Mouse (Mus musculus) liver, embryonic 14.5 days (tissue): ENCODE data around the gene Gm9837. TPM values are rescaled to one million over a fixed set of nuclear protein-coding genes. Genes with fewer than 3 reads are reported as not detected.
A peak's percentile ranks its signal among the peaks of the same experiment; 100 is the strongest.

Experiments
- ATAC-seq: fragments of 200-750 bp; cut with Nextera tagmentation; 2 replicates; pipeline ENCODE4 v1.8.0; 2017; ENCODE audit warnings: moderate number of reproducible peaks, mild to moderate bottlenecking, moderate library complexity; ENCODE audit not compliant: insufficient read depth
- DNase-seq, 3 experiments: peaks; one replicate each; pipeline ENCODE4 v3.0.0-alpha.2; 2012 to 2013; ENCODE audit warnings: low read depth in 3 of 3, low spot score in 3 of 3
- H3K27ac ChIP-seq: fragments of 300-500 bp; sonication (generic); 2 replicates; pipeline ENCODE4 v1.5.1; 2014; ENCODE audit warnings: moderate library complexity, mild to moderate bottlenecking, control low read depth, inconsistent platforms
- H3K27me3 ChIP-seq: fragments of 300-500 bp; sonication (generic); 2 replicates; pipeline ENCODE4 v1.6.1; 2014; ENCODE audit warnings: mild to moderate bottlenecking, low read length, moderate library complexity; ENCODE audit not compliant: control insufficient read depth, insufficient read depth
- H3K36me3 ChIP-seq: fragments of 300-500 bp; sonication (generic); replicated peaks from 2 replicates; pipeline ENCODE4 v1.6.1; 2014; ENCODE audit warnings: low read depth; ENCODE audit not compliant: control insufficient read depth, insufficient read depth
- H3K4me1 ChIP-seq, 2 experiments: fragments of 200-500 bp in 1 of 2; fragments of 300-500 bp in 1 of 2; sonication (generic) in 1 of 2; replicated peaks; 2 replicates each; pipeline ENCODE4 v1.6.1; 2012 to 2014; ENCODE audit warnings: antibody characterized with exemption in 1 of 2, inconsistent platforms in 1 of 2, low read length in 1 of 2; ENCODE audit not compliant: control insufficient read depth in 2 of 2, insufficient read depth in 2 of 2
- H3K4me2 ChIP-seq: fragments of 300-500 bp; sonication (generic); 2 replicates; pipeline ENCODE4 v1.6.1; 2014; ENCODE audit warnings: low read depth, mild to moderate bottlenecking, control low read depth, moderate library complexity
- H3K4me3 ChIP-seq, 2 experiments: fragments of 200-500 bp in 1 of 2; fragments of 300-500 bp in 1 of 2; sonication (generic) in 1 of 2; 2 replicates each; pipeline ENCODE4 v1.5.1; 2012 to 2014; ENCODE audit warnings: low read depth in 2 of 2, low read length in 2 of 2, mild to moderate bottlenecking in 2 of 2, control low read depth in 1 of 2, inconsistent platforms in 1 of 2, moderate library complexity in 1 of 2; ENCODE audit not compliant: insufficient read depth in 1 of 2
- H3K9ac ChIP-seq: fragments of 300-500 bp; sonication (generic); replicated peaks from 2 replicates; pipeline ENCODE4 v1.6.1; 2014; ENCODE audit warnings: mild to moderate bottlenecking, control low read depth, moderate library complexity
- H3K9me3 ChIP-seq: fragments of 300-500 bp; sonication (generic); 2 replicates; pipeline ENCODE4 v1.6.1; 2016; ENCODE audit warnings: low read length, mixed read lengths; ENCODE audit not compliant: control insufficient read depth
- CTCF ChIP-seq: IDR thresholded peaks from 2 replicates; pipeline ENCODE4 v1.5.1; 2016; ENCODE audit warnings: antibody characterized with exemption, low read depth, control low read depth
- EP300 ChIP-seq: IDR thresholded peaks from 2 replicates; pipeline ENCODE4 v1.6.1; 2016; ENCODE audit warnings: antibody characterized with exemption, low read depth
- whole genome bisulfite sequencing: fragments of 180-500 bp; shearing (Covaris S2); extraction: QIAGEN DNeasy Blood & Tissue Kit; methylation state at CpG from one replicate; pipeline ENCODE4 v1.1.7; 2014; ENCODE audit not compliant: insufficient replicate concordance; 5-methylcytosine and 5-hydroxymethylcytosine counted together
- polyA plus RNA-seq, 2 experiments: library from polyadenylated mRNA; depleted of rRNA in 1 of 2; stranded (reverse) in 1 of 2; unstranded in 1 of 2; fragments of >200 nt; fragmentation: Nextera tagmentation in 1 of 2; extraction: Ambion mirVana in 1 of 2; gene quantifications; 2 replicates each; pipeline versions ENCODE4 v1.2.1 to v1.2.3; 2012 to 2014

The Gm9837 gene
- polyA plus RNA-seq, 2 experiments, result not detected

DNA sequence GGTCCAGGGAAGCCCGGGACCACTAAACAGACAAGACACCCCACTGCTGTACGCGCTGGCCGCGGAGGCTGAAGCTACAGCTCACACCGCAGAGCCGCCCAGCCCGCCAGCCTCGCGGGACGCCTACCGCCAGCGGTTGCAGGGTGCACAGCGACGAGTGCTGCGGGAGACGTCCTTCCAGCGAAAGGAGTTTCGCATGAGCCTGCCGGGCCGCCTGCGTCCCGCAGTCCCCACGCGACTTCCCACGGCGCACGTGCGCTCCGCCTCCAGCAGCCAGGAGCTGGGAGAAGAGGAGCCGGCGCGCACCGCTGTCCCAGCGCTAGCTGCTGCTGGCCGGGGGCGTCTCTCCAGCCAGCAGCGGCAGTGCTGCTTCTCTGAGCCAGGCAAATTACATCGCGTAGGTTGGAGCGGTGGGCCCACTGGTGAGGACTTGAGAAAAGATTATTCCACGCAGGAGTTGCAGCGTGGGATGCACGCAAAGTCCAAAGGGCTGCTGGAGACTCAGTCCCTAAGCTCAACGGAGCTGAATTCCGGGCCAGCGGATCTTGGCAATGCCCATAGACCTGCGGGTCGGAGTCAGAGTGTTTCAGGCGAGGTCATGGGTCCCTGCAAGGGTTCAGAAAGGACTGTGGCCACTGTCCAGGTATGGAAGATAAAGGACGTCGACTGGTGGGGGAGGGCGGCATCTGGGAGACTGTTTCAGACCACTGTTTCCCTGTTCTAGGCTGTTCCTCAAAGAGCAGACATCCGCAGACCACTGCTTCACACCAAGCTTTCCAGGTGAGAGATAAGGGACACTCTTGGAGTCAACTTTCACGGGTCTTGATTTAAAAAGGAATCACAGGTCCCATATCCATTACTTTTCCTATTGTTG is 6.5 kb downstream of the Gm9837 start:
- no peak overlapping the region for H3K27ac ChIP-seq
- DNase-seq, result no peak
- no peak overlapping the region for H3K9ac ChIP-seq

DNA sequence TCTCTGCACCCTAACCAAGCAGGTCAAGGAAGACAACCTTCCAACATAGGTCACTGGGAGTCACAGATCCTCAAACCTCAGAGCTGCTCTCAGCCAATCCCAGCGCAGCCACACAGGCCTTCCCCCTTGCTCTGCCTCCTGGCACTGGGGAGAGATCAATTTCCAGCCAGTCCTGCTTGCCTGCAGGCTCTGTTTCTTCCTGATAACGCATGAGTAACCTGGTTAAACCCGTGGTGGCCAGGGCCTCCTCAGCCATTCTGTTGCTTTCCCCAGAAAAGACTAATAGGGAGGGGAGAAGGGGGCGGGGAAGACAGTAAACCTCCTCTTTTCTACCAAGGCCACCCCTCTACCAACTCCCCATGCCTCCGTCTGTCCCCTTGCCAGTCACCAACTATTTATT is 8.6 kb downstream of the Gm9837 start:
- DNase-seq, result no peak
- Histone ChIP-seq H3K27me3 (peaks cover 57% of the 10 kb centered on the region), H3K4me1 (peaks cover 0 to 5% of the 10 kb centered on the region in 2 experiments; a peak in 2 of 4 replicates), H3K4me3 (no peak overlapping the region), H3K4me2 (no peak overlapping the region), H3K9ac (no peak overlapping the region), H3K9me3 (no peaks in the 10 kb centered on the region), H3K27ac (no peak overlapping the region), H3K36me3 (no peaks in the 10 kb centered on the region)
- 8% methylated on average over 5 of the region's 5 CpGs for WGBS
- TF ChIP-seq CTCF, result no peak
- peak; percentile 45; the same call in 1 of the 2 replicates for ATAC-seq

More for the DNA sequence above, 6.5 kb downstream of the Gm9837 start:
- H3K4me1 ChIP-seq, result peaks cover 0 to 5% of the 10 kb centered on the region in 2 experiments; a peak in 2 of 4 replicates
- TF ChIP-seq CTCF, result no peak
- no peak for TF ChIP-seq EP300
- no peak for ATAC-seq
- H3K36me3 ChIP-seq, result no peaks in the 10 kb centered on the region
- H3K4me2 ChIP-seq, result peak overlapping the region; percentile 48
- peak overlapping the region in 1 of 2 experiments; percentile 20; a peak in 2 of 4 replicates for H3K4me3 ChIP-seq
- H3K9me3 ChIP-seq, result no peaks in the 10 kb centered on the region
- 6% methylated on average over 55 of the region's 55 CpGs for WGBS
- peaks cover 41% of the 10 kb centered on the region for H3K27me3 ChIP-seq

- 63% methylated on average over 3 of the region's 3 CpGs for WGBS
- ATAC-seq (no peak), DNase-seq (no peak)
- peaks cover 54% of the 10 kb centered on the region for H3K27me3 ChIP-seq
- TF ChIP-seq CTCF (no peak), EP300 (no peak)
- H3K9me3 ChIP-seq, result no peaks in the 10 kb centered on the region
- no peak overlapping the region for H3K27ac ChIP-seq
- peaks cover 0 to 5% of the 10 kb centered on the region in 2 experiments; a peak in 2 of 4 replicates for H3K4me1 ChIP-seq
- H3K4me2 ChIP-seq, result no peak overlapping the region
- H3K4me3 ChIP-seq, result no peak overlapping the region
- no peak overlapping the region for H3K9ac ChIP-seq
- no peaks in the 10 kb centered on the region for H3K36me3 ChIP-seq
Measured at GRCm38 (mm10) chr11:53460192-53460591, 10.1 kb downstream of the Gm9837 start.

- Histone ChIP-seq H3K36me3 (no peaks in the 10 kb centered on the region), H3K9ac (no peak overlapping the region), H3K9me3 (no peaks in the 10 kb centered on the region), H3K27ac (no peak overlapping the region), H3K27me3 (peaks cover 42% of the 10 kb centered on the region), H3K4me2 (no peak overlapping the region), H3K4me3 (no peak overlapping the region), H3K4me1 (peaks cover 0 to 5% of the 10 kb centered on the region in 2 experiments; a peak in 2 of 4 replicates)
- ATAC-seq (no peak), DNase-seq (no peak)
- TF ChIP-seq EP300 (no peak), CTCF (no peak)
- 60% methylated on average over 3 of the region's 3 CpGs for WGBS
Measured at GRCm38 (mm10) chr11:53458996-53459395, 11.3 kb downstream of the Gm9837 start.

DNA sequence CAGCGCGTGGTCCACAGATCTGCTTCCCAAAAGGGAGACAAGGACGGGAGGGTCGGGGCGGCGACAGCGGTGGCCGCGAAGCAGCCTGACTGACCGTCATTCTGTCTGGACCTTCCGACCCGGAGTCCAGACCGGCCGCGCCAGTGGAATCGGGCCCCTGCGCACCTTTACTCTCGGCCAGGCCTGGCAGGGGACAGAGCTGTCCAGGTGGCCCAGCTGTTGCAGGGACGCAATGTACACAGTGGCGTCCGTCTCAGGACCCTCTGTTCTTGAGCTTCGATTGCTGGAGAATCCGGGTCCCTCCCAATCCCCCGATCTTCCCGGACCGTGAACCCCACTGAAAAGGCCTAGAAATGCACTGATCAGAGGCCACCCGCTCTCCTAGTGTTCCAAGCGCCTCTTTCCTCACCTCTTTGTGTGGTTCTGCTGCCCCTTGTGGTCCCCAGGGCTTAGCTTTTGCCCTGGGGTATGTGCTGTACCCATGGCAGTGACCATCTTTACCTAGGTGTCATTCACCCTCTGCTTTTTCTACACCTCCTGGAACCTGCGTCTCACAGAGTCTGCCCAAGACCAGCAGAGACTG is 12.8 kb downstream of the Gm9837 start:
- H3K27me3 ChIP-seq, result peaks cover 26% of the 10 kb centered on the region
- no peak for DNase-seq

More for the DNA sequence above, 12.8 kb downstream of the Gm9837 start:
- 9% methylated on average over 29 of the region's 29 CpGs for WGBS
- ATAC-seq, result peak; percentile 33; the same call in 1 of the 2 replicates
- H3K9ac ChIP-seq, result no peak overlapping the region; the same call in 1 of the 2 replicates
- H3K36me3 ChIP-seq, result no peaks in the 10 kb centered on the region
- H3K4me3 ChIP-seq, result peak overlapping the region; percentile 45 to 48
- no peak overlapping the region for H3K27ac ChIP-seq
- H3K4me1 ChIP-seq, result peaks cover 0 to 5% of the 10 kb centered on the region in 2 experiments; a peak in 2 of 4 replicates
- no peak for TF ChIP-seq EP300
- TF ChIP-seq CTCF, result peak; percentile 39
- peak overlapping the region; percentile 39 for H3K4me2 ChIP-seq
- no peaks in the 10 kb centered on the region for H3K9me3 ChIP-seq
